Mouse (Mus musculus) lung, adult 18-20 months (tissue): ENCODE measurements around the gene Cep89.
A peak's percentile ranks its signal among the peaks of the same experiment; 100 is the strongest.

ENCODE experiments used
- DNase-seq, 2 experiments: peaks; one replicate each; pipeline ENCODE4 v3.0.0; 2022; ENCODE audit warnings: mixed read lengths in 2 of 2

Gene Cep89

GRCm38 (mm10) chr7:35386525-35386952 lies 10.3 kb upstream of the Cep89 start:
- peak; percentile 85 to 92 for DNase-seq

DNA sequence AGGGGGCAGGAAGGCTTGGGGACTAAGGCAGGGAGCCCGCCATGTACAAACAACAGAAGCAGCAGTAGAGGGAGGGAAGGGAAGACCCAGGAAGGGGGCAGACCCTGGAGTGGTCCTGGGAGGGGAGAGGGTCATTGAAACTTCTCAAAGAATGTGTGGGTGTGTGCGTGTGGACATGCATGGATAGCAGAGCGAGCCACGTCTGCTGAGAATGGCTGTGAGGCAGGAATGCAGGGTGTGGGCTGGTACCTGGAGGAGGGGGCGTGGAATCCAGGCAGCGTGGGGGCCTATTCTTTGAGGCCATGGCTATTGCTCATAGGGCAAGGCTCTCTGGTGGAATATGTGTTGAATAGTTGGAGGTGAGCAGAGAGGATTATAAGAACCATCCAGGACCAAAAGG lies 8.1 kb upstream of the Cep89 start:
- DNase-seq = no peak

DNA sequence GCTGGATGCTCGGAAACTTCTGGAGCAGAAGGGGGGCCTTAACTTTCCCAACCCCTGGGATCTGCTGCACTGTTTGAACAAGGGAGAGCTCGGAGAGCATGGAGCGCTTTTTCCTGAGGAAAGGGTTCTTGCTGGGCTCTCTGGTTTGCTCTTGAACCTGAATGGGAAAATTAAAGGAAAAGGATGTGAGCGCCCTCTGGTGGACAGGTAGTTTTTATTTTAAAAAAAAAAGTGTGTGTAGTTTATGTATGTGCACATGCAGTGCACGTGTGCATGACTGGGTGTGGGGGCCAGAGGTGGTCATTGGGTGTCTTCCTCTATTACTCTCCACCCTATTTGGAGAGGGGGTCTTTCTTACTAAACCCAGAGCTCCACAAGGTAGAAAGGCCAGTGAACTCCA lies 3.9 kb upstream of the Cep89 start:
- peak in 1 of 2 experiments; percentile 54 for DNase-seq

- DNase-seq = no peak
These were observed 940 bp upstream of the Cep89 start for GRCm38 (mm10) chr7:35395734-35396456.

- DNase-seq = no peak
These were observed 4.3 kb downstream of the Cep89 start for GRCm38 (mm10) chr7:35401169-35401568.

DNA sequence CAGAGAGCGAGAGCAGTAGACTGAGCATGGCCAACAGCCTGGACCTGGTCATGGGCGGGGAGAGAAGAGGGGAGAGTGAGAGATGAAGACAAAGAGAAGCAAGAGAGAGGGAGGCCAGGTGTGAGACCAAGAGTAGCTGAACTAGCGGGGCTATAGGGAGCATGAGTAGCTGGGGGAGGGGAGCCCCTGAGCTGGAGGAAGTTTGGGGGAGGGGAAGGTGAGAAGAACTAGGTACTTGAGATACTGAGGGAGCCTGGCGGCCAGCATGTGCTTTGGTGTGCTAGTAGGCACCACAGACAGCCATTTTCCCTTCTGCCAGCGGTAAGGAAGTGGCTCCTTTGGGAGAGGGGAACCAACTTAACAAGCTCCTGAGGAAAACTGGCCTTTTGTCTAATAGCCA lies 18.4 kb downstream of the Cep89 start:
- DNase-seq = no peak

GRCm38 (mm10) chr7:35415801-35416653 lies 19.2 kb downstream of the Cep89 start:
- no peak for DNase-seq

DNA sequence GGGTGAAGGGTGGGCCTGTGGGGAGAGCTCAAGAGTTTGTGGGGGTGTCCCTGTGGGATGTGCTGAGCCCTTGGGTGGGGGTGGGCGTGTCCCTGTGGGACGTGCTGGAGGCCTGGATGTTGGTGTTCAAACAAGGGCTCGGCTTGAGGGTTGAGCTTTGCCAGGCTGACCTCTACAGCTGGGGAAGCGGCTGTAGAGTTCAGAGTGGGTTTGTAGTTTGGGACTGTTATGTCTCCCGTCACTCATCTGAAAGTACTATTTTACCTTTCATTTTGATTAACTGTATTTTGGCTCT lies 19.8 kb downstream of the Cep89 start:
- no peak for DNase-seq

DNA sequence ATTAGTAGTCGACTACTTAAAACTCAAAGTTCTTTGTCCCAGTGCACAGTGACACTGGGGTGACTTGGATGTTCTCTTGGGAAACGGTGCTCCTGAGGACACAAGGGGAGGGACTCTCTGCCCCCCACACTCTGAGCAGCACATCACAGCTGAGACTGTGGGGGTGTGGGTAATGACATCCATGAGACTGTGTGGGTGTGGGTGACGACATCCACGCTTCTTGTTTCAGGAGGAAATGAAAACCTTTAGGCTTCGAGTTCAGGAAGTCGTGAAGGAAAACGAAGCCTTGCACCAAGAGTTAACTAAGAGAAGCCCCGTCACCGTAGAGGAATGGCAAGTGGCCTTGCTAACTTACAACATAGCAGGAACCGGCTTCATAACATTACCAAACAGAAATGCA lies 26.2 kb downstream of the Cep89 start:
- no peak for DNase-seq

- DNase-seq = no peak
These were observed 31.3 kb downstream of the Cep89 start for GRCm38 (mm10) chr7:35428146-35428545.

GRCm38 (mm10) chr7:35435266-35435665 lies 38.4 kb downstream of the Cep89 start:
- no peak for DNase-seq

- DNase-seq = no peak
These were observed 50.7 kb downstream of the Cep89 start for GRCm38 (mm10) chr7:35447501-35447900.

- no peak for DNase-seq
These were observed 51.4 kb downstream of the Cep89 start, which contains the start of gene Slc7a9 for GRCm38 (mm10) chr7:35447996-35448846. Gene Slc7a9 (plus strand): TSS chr7:35448796.

DNA sequence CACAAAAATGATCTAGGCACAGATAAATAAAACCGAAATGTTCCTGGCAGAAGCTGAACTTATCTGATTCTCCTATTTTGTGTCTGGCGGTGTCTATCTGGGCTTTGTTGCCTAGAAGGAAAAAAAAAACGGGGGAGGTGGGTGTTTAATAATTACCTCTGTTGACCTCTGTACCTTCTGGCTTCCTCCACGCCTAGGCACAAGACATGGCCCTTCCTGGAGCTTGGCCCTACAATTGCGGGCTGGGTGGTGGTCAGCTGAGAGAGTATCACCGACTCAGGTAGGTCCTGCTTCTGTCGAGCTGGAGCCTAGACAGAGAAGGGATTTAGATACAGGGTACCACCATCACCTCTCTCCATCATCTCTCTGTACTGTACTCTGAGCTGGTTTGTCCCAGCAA lies 52.0 kb downstream of the Cep89 start:
- no peak for DNase-seq

- no peak for DNase-seq
These were observed 59.4 kb downstream of the Cep89 start for GRCm38 (mm10) chr7:35456091-35456814.

GRCm38 (mm10) chr7:35460971-35461370 lies 64.1 kb downstream of the Cep89 start:
- no peak for DNase-seq

GRCm38 (mm10) chr7:35465027-35465426 lies 68.2 kb downstream of the Cep89 start:
- no peak for DNase-seq

DNA sequence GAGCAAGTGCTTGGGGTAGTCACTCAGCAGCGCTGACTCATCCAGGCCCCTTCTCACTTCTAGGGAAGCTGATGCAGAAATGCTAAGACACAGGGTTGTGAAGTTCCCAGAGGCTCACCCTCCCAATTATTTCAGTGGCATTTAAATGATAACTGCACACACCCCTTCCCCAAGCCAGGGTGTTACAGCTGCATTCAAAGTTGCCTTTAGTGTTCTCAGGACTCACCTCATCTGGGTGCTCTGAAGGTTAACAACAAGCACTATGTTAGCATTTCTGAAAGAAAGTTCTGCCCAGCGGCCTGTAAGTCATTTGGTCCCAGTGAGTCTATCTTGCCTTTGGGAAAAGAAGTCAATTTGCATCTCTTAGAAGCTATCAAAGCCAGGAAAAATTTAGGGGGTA lies 71.0 kb downstream of the Cep89 start:
- DNase-seq = no peak

DNA sequence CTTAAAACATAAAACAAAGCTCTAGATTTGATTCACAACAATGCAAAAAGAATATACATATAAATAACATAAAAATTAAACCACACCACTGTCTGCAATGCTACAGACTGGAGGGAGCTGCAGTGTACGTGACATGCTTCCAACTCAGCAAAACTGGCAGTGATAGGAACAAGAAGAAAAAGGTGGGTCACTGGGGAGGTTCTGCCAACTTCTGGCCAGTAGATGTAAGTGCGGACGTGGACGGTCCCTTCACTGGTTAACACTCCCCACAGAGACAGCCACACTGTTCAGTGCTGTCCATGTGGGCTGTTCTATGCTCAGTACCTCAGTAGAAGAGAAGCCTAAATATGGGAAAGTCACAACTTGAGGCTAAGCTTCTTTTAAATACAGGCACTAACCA lies 74.0 kb downstream of the Cep89 start:
- no peak for DNase-seq

DNA sequence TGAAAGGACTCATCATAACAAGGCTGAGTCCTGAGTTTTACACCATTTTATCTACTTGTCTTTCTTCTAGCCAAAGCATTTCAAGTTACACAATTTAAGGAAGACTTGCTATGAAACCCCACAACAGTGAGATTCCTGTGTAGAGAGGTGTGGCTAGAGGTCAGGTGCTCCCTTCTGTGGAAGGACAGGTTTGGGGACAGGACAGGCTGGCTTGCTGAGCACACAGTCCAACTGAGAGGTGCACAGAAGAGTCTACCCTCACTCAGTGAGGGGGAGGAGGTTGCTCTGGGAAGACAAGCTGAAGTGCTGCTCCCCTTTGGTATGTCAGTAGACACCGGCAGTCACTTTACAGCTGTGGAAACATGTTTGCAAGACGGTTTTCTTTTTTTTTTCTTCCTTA lies 79.6 kb downstream of the Cep89 start:
- no peak for DNase-seq

- no peak for DNase-seq
These were observed 88.3 kb downstream of the Cep89 start for GRCm38 (mm10) chr7:35485126-35485525.

- no peak for DNase-seq
These were observed 89.7 kb downstream of the Cep89 start for GRCm38 (mm10) chr7:35486553-35486952.
